Mouse (Mus musculus) forebrain, embryonic 14.5 days (tissue): Measurements from ENCODE around the gene Prss50. TPM values are rescaled to one million over a fixed set of nuclear protein-coding genes. Genes with fewer than 3 reads are reported as not detected.

Experiments used
- ATAC-seq: fragments of 200-750 bp; cut with Nextera tagmentation; 2 replicates; pipeline ENCODE4 v1.8.0; 2017; ENCODE audit warnings: mild to moderate bottlenecking, moderate library complexity
- DNase-seq: peaks from one replicate; pipeline ENCODE4 v3.0.0-alpha.2; 2015; ENCODE audit warnings: low spot score
- H3K27ac ChIP-seq: fragments of 300-500 bp; sonication (generic); 2 replicates; pipeline ENCODE4 v1.5.1; 2014; ENCODE audit warnings: low read depth, mild to moderate bottlenecking, control low read depth, low read length, moderate library complexity
- H3K27me3 ChIP-seq: fragments of 300-500 bp; sonication (generic); replicated peaks from 2 replicates; pipeline ENCODE4 v1.6.1; 2014; ENCODE audit warnings: low read length, control low read depth, mixed read lengths; ENCODE audit not compliant: control insufficient read depth, insufficient read depth
- H3K36me3 ChIP-seq: fragments of 300-500 bp; sonication (generic); 2 replicates; pipeline ENCODE4 v1.6.1; 2014; ENCODE audit warnings: low read length, control low read depth; ENCODE audit not compliant: control insufficient read depth, insufficient read depth
- H3K4me1 ChIP-seq: fragments of 300-500 bp; sonication (generic); 2 replicates; pipeline ENCODE4 v1.6.1; 2014; ENCODE audit warnings: antibody characterized with exemption, low read length, control low read depth; ENCODE audit not compliant: control insufficient read depth, insufficient read depth
- H3K4me2 ChIP-seq: fragments of 300-500 bp; sonication (generic); 2 replicates; pipeline ENCODE4 v1.6.1; 2014; ENCODE audit warnings: mild to moderate bottlenecking, control low read depth, low read length
- H3K4me3 ChIP-seq: fragments of 300-500 bp; sonication (generic); 2 replicates; pipeline ENCODE4 v1.5.1; 2014; ENCODE audit warnings: low read depth, low read length, control low read depth
- H3K9ac ChIP-seq: fragments of 300-500 bp; sonication (generic); 2 replicates; pipeline ENCODE4 v1.6.1; 2014; ENCODE audit warnings: mild to moderate bottlenecking, low read length, control low read depth, moderate library complexity
- H3K9me3 ChIP-seq: fragments of 300-500 bp; sonication (generic); replicated peaks from 2 replicates; pipeline ENCODE4 v1.6.1; 2016; ENCODE audit warnings: low read length, control low read depth, mixed read lengths; ENCODE audit not compliant: control insufficient read depth
- WGBS: fragments of 180-500 bp; shearing (Covaris S2); extraction: QIAGEN DNeasy Blood & Tissue Kit; methylation state at CpG from one replicate; pipeline ENCODE4 v1.1.7; 2014; 5-methylcytosine and 5-hydroxymethylcytosine counted together
- polyA plus RNA-seq: library from polyadenylated mRNA; unstranded; fragments of >200 nt; fragmentation: Nextera tagmentation; extraction: Ambion mirVana; gene quantifications from 2 replicates; pipeline ENCODE4 v1.2.1, GENCODE M21; 2014

Prss50 gene
- polyA plus RNA-seq, 1 experiment from 2014 or later, result not detected

- Histone ChIP-seq H3K4me2 (no peak overlapping the region), H3K27me3 (no peaks in the 10 kb centered on the region), H3K9me3 (no peaks in the 10 kb centered on the region), H3K4me3 (no peak overlapping the region), H3K9ac (no peak overlapping the region), H3K4me1 (peaks cover 4% of the 10 kb centered on the region; the same call in 1 of the 2 replicates), H3K27ac (no peak overlapping the region), H3K36me3 (no peaks in the 10 kb centered on the region)
- ATAC-seq, result no peak
- no peak for DNase-seq
- 86% methylated on average over 12 of the region's 12 CpGs for WGBS
Measured at GRCm38 (mm10) chr9:110891077-110891828, 33.5 kb downstream of the Prss50 start.

GRCm38 (mm10) chr9:110892552-110892951, 34.8 kb downstream of the Prss50 start:
- ATAC-seq (no peak), DNase-seq (no peak)
- WGBS, result 87% methylated on average over 3 of the region's 3 CpGs
- Histone ChIP-seq H3K4me2 (no peak overlapping the region), H3K4me1 (peaks cover 6% of the 10 kb centered on the region; the same call in 1 of the 2 replicates), H3K27ac (no peak overlapping the region), H3K27me3 (no peaks in the 10 kb centered on the region), H3K9ac (no peak overlapping the region), H3K4me3 (no peak overlapping the region), H3K36me3 (no peaks in the 10 kb centered on the region), H3K9me3 (no peaks in the 10 kb centered on the region)

GRCm38 (mm10) chr9:110893429-110893828, 35.7 kb downstream of the Prss50 start:
- Histone ChIP-seq H3K27me3 (no peaks in the 10 kb centered on the region), H3K9ac (no peak overlapping the region), H3K36me3 (no peaks in the 10 kb centered on the region), H3K4me2 (no peak overlapping the region), H3K4me3 (no peak overlapping the region), H3K9me3 (no peaks in the 10 kb centered on the region), H3K4me1 (peaks cover 6% of the 10 kb centered on the region; the same call in 1 of the 2 replicates), H3K27ac (no peak overlapping the region)
- WGBS, result 69% methylated on average over 10 of the region's 10 CpGs
- no peak for DNase-seq
- no peak for ATAC-seq

- Histone ChIP-seq H3K4me3 (no peak overlapping the region), H3K9ac (no peak overlapping the region), H3K4me2 (no peak overlapping the region), H3K9me3 (no peaks in the 10 kb centered on the region), H3K27ac (no peak overlapping the region), H3K27me3 (no peaks in the 10 kb centered on the region), H3K4me1 (peaks cover 6% of the 10 kb centered on the region; the same call in 1 of the 2 replicates), H3K36me3 (no peaks in the 10 kb centered on the region)
- 51% methylated on average over 5 of the region's 5 CpGs for WGBS
- ATAC-seq (no peak), DNase-seq (no peak)
Measured at GRCm38 (mm10) chr9:110895507-110895906, 37.7 kb downstream of the Prss50 start.

GRCm38 (mm10) chr9:110895994-110896393, 38.2 kb downstream of the Prss50 start:
- no peak for DNase-seq
- H3K4me1 ChIP-seq, result peaks cover 6% of the 10 kb centered on the region; the same call in 1 of the 2 replicates
- no peaks in the 10 kb centered on the region for H3K9me3 ChIP-seq
- WGBS, result 12% methylated on average over 7 of the region's 7 CpGs
- H3K4me2 ChIP-seq, result peak overlapping the region; percentile 23; the same call in 1 of the 2 replicates
- H3K36me3 ChIP-seq, result no peaks in the 10 kb centered on the region
- H3K9ac ChIP-seq, result no peak overlapping the region
- H3K4me3 ChIP-seq, result no peak overlapping the region
- peak; percentile 48; the same call in 1 of the 2 replicates for ATAC-seq
- H3K27me3 ChIP-seq, result no peaks in the 10 kb centered on the region
- H3K27ac ChIP-seq, result no peak overlapping the region

- peaks cover 6% of the 10 kb centered on the region; the same call in 1 of the 2 replicates for H3K4me1 ChIP-seq
- H3K9ac ChIP-seq, result no peak overlapping the region
Measured at GRCm38 (mm10) chr9:110896595-110896994, 38.8 kb downstream of the Prss50 start.

GRCm38 (mm10) chr9:110899451-110900008, 41.8 kb downstream of the Prss50 start:
- Histone ChIP-seq H3K9ac (no peak overlapping the region), H3K9me3 (no peaks in the 10 kb centered on the region), H3K4me1 (peaks cover 6% of the 10 kb centered on the region; the same call in 1 of the 2 replicates), H3K36me3 (no peaks in the 10 kb centered on the region), H3K4me3 (no peak overlapping the region), H3K27ac (no peak overlapping the region), H3K27me3 (no peaks in the 10 kb centered on the region), H3K4me2 (no peak overlapping the region)
- ATAC-seq (no peak), DNase-seq (no peak)
- WGBS, result 69% methylated on average over 10 of the region's 10 CpGs

More at GRCm38 (mm10) chr9:110896595-110896994, 38.8 kb downstream of the Prss50 start:
- H3K4me2 ChIP-seq, result peak overlapping the region; percentile 23; the same call in 1 of the 2 replicates
- DNase-seq (peak; percentile 17), ATAC-seq (peak; percentile 37; the same call in 1 of the 2 replicates)
- H3K4me3 ChIP-seq, result no peak overlapping the region
- H3K36me3 ChIP-seq, result no peaks in the 10 kb centered on the region
- H3K27ac ChIP-seq, result no peak overlapping the region
- H3K27me3 ChIP-seq, result no peaks in the 10 kb centered on the region
- H3K9me3 ChIP-seq, result no peaks in the 10 kb centered on the region
- WGBS, result 5% methylated on average over 6 of the region's 6 CpGs

GRCm38 (mm10) chr9:110901204-110901603, 43.4 kb downstream of the Prss50 start:
- H3K4me3 ChIP-seq, result no peak overlapping the region
- H3K9me3 ChIP-seq, result no peaks in the 10 kb centered on the region
- no peaks in the 10 kb centered on the region for H3K36me3 ChIP-seq
- H3K4me1 ChIP-seq, result peaks cover 3% of the 10 kb centered on the region; the same call in 1 of the 2 replicates
- ATAC-seq (no peak), DNase-seq (no peak)
- H3K27ac ChIP-seq, result no peak overlapping the region
- 78% methylated on average over 6 of the region's 6 CpGs for WGBS
- no peak overlapping the region for H3K9ac ChIP-seq
- H3K4me2 ChIP-seq, result no peak overlapping the region
- H3K27me3 ChIP-seq, result no peaks in the 10 kb centered on the region

- Histone ChIP-seq H3K4me2 (no peak overlapping the region), H3K27me3 (no peaks in the 10 kb centered on the region), H3K4me1 (no peaks in the 10 kb centered on the region), H3K9me3 (no peaks in the 10 kb centered on the region), H3K4me3 (no peak overlapping the region), H3K9ac (no peak overlapping the region), H3K36me3 (no peaks in the 10 kb centered on the region), H3K27ac (no peak overlapping the region)
- ATAC-seq (no peak), DNase-seq (peak; percentile 49)
- WGBS, result 77% methylated on average over 4 of the region's 4 CpGs
Measured at GRCm38 (mm10) chr9:110902271-110902670, 44.5 kb downstream of the Prss50 start.
